Mouse (Mus musculus) cortical plate, adult 2 months (tissue): Measurements from ENCODE around the gene Eaf2. TPM values are rescaled to one million over a fixed set of nuclear protein-coding genes. Genes with fewer than 3 reads are reported as not detected.
A peak's percentile ranks its signal among the peaks of the same experiment; 100 is the strongest.

Source experiments
- H3K27ac ChIP-seq: fragments of 200-500 bp; 2 replicates; pipeline ENCODE4 v1.5.1; 2012; ENCODE audit warnings: low read length, control low read depth, inconsistent platforms; ENCODE audit not compliant: insufficient read depth
- H3K4me1 ChIP-seq: fragments of 200-500 bp; 2 replicates; pipeline ENCODE4 v1.6.1; 2011; ENCODE audit warnings: low read length; ENCODE audit not compliant: control insufficient read depth, insufficient read depth
- H3K4me3 ChIP-seq: fragments of 200-500 bp; 2 replicates; pipeline ENCODE4 v1.5.1; 2011; ENCODE audit warnings: mild to moderate bottlenecking, low read length, control low read depth; ENCODE audit not compliant: insufficient read depth
- CTCF ChIP-seq: fragments of 200-500 bp; IDR thresholded peaks from 2 replicates; pipeline ENCODE4 v1.5.1; 2011; ENCODE audit warnings: mild to moderate bottlenecking, control low read depth, low read length; ENCODE audit not compliant: insufficient read depth; ENCODE audit errors: extremely low read depth
- POLR2A ChIP-seq: fragments of 200-500 bp; IDR thresholded peaks from 2 replicates; pipeline ENCODE4 v1.6.1; 2011; ENCODE audit warnings: mild to moderate bottlenecking, low read length, control low read depth; ENCODE audit not compliant: insufficient read depth; ENCODE audit errors: extremely low read depth
- polyA plus RNA-seq: library from polyadenylated mRNA; depleted of rRNA; stranded (reverse); fragments of >200 nt; gene quantifications from 2 replicates; pipeline ENCODE4 v1.2.3, GENCODE M21; 2012

Eaf2 gene
- polyA plus RNA-seq, 1 experiment, result 1.4 TPM

- H3K4me3 ChIP-seq, result no peak overlapping the region
- TF ChIP-seq CTCF, result no peak
- no peak for TF ChIP-seq POLR2A
- no peaks in the 10 kb centered on the region for H3K4me1 ChIP-seq
- no peak overlapping the region for H3K27ac ChIP-seq
Measured at GRCm38 (mm10) chr16:36820016-36820415, 54.8 kb downstream of the Eaf2 start.

- Histone ChIP-seq H3K4me1 (no peaks in the 10 kb centered on the region), H3K27ac (no peak overlapping the region), H3K4me3 (no peak overlapping the region)
- TF ChIP-seq CTCF (peak; percentile 57), POLR2A (no peak)
Measured at GRCm38 (mm10) chr16:36817321-36817926, 57.4 kb downstream of the Eaf2 start.

DNA sequence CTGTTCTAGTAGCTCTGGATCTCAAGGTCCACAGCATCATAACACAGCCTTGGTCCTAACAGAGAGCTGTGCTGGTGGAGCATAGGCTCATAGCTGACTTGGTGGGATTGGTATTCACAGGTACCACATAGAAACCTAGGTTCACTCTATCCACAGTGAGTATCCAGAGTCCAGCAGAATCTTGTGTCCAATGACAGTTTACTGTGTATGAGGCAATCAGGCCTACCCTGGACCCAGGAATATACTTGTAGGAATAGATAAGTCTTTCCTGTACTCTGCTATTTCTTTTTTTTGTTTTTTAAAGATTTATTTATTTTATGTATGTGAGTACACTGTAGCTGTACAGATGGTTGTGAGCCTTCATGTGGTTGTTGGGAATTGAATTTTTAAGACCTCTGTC lies 57.9 kb downstream of the Eaf2 start:
- no peaks in the 10 kb centered on the region for H3K4me1 ChIP-seq
- H3K4me3 ChIP-seq, result no peak overlapping the region
- H3K27ac ChIP-seq, result no peak overlapping the region
- TF ChIP-seq CTCF (no peak), POLR2A (no peak)

DNA sequence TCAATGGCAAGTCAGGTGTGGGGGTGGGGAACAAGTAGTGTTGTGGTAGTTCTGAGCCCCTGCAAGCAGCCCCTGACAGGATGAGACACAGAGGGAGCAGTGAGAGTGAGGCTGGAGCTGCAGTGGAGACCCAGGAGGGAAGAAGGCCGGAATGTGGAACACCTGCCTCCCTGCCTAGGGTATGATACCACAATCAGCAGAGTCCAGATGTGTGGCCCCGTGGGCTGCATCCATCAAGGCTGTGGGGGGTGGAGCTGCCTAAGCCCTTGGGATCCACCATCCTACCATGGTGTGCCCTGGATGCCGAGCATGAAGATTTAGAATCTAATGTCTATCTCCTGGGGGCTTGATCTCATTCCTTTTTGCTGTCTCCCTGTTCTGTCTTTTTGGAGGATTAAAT lies 61.1 kb downstream of the Eaf2 start:
- TF ChIP-seq CTCF (no peak), POLR2A (no peak)
- H3K4me3 ChIP-seq, result no peak overlapping the region
- H3K27ac ChIP-seq, result no peak overlapping the region
- H3K4me1 ChIP-seq, result no peaks in the 10 kb centered on the region

DNA sequence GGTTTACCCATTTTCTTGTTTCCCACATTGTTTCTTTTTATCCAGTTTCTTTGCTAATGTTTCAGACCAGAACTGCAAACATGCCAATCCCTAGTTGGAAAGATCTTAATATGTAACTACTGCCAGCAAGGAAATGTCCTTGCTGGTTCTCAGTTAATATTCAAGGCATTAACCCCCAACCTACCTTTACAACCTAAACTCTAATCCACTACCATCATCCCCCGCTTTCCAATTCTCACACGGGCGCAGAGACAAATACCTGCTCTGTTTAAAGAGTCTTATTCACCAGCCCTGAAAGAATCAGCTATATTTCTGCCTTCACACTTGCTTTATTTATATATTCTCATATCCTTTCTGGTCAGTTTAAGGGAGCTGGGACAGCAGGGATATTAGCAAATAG lies 66.2 kb downstream of the Eaf2 start:
- no peak overlapping the region for H3K27ac ChIP-seq
- H3K4me3 ChIP-seq, result no peak overlapping the region
- no peaks in the 10 kb centered on the region for H3K4me1 ChIP-seq
- no peak for TF ChIP-seq POLR2A
- no peak for TF ChIP-seq CTCF

GRCm38 (mm10) chr16:36802361-36802760 lies 72.4 kb downstream of the Eaf2 start:
- no peak for TF ChIP-seq POLR2A
- no peak for TF ChIP-seq CTCF
- H3K4me3 ChIP-seq, result no peak overlapping the region
- H3K27ac ChIP-seq, result no peak overlapping the region
- no peaks in the 10 kb centered on the region for H3K4me1 ChIP-seq

DNA sequence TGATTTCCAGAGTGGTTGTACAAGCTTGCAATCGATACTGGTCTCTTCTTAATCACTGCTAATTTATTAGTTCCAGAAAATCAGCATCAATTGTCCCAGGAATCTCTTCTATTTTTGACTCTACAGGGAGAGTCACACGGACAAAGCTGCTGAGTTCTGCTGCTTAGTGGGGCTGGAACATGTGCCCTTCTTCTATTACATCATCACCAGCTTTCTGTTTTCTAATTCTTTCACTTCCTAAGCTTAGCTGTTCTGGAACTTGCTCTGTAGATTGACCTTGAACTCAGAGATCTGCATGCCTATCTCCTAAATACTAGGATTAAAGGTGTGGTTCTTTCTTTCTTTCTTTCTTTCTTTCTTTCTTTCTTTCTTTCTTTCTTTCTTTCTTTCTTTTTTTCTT lies 76.5 kb downstream of the Eaf2 start:
- no peak overlapping the region for H3K4me3 ChIP-seq
- TF ChIP-seq CTCF, result no peak
- TF ChIP-seq POLR2A, result no peak
- H3K27ac ChIP-seq, result no peak overlapping the region

DNA sequence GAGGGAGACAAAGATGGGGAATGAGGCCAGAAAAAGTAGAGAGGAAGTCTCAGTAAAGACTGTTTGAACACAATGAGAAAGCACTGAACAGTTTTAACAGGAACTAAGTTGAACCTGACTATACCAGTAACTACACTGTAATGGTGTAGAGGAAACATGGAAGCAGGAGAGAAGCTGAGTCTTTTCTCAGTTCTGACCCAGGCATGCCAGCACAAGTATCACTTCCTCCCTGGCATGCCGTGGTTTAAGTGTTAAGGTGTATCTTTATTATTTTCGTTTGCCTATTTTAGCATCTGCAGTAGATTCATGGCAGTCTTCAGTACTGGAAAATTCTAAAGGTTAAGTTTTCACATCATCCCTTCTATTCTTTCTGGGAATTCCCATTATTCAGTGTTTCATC lies 79.8 kb downstream of the Eaf2 start:
- Histone ChIP-seq H3K27ac (no peak overlapping the region), H3K4me1 (no peaks in the 10 kb centered on the region), H3K4me3 (no peak overlapping the region)
- TF ChIP-seq CTCF, result no peak
- TF ChIP-seq POLR2A, result no peak

More for the DNA sequence above, 76.5 kb downstream of the Eaf2 start:
- H3K4me1 ChIP-seq, result no peaks in the 10 kb centered on the region

GRCm38 (mm10) chr16:36790166-36790565 lies 84.6 kb downstream of the Eaf2 start:
- no peak overlapping the region for H3K4me3 ChIP-seq
- no peaks in the 10 kb centered on the region; the same call in 1 of the 2 replicates for H3K4me1 ChIP-seq
- no peak overlapping the region for H3K27ac ChIP-seq
- no peak for TF ChIP-seq CTCF
- TF ChIP-seq POLR2A, result no peak

- Histone ChIP-seq H3K27ac (no peak overlapping the region), H3K4me3 (no peak overlapping the region)
- TF ChIP-seq CTCF (no peak), POLR2A (no peak)
Measured at GRCm38 (mm10) chr16:36786466-36786865, 88.3 kb downstream of the Eaf2 start.

More at GRCm38 (mm10) chr16:36786466-36786865, 88.3 kb downstream of the Eaf2 start:
- peaks cover 3% of the 10 kb centered on the region; the same call in 1 of the 2 replicates for H3K4me1 ChIP-seq
